Mouse (Mus musculus) heart, postnatal 25 days (tissue): ENCODE data around the gene Ltbp4. TPM values are rescaled to one million over a fixed set of nuclear protein-coding genes. Genes with fewer than 3 reads are reported as not detected.
A peak's percentile ranks its signal among the peaks of the same experiment; 100 is the strongest.

ENCODE experiments used
- DNase-seq: peaks from one replicate; pipeline ENCODE4 v3.0.0; 2022; ENCODE audit warnings: low spot score
- intact Hi-C: fragments of 180-260 bp; cut with DNase I; formaldehyde crosslinking; loops from one replicate; pipeline ENCODE4 v1.15.1; 2025
- total RNA-seq, 2 experiments: library from RNA; stranded (reverse); gene quantifications; 2 replicates each; pipeline ENCODE4 v1.2.3; 2021

The Ltbp4 gene
- total RNA-seq, 2 experiments from 2014 or later: 210 to 247 TPM

- DNase-seq: no peak
- intact Hi-C loops: loop anchor here (2.0 to 5.0 kb wide), 2 partner anchors 27 to 38 kb away; no protein-coding TSS in a partner anchor
Observed at GRCm38 (mm10) chr7:27329981-27330380, 7.5 kb downstream of the Ltbp4 start.

DNA sequence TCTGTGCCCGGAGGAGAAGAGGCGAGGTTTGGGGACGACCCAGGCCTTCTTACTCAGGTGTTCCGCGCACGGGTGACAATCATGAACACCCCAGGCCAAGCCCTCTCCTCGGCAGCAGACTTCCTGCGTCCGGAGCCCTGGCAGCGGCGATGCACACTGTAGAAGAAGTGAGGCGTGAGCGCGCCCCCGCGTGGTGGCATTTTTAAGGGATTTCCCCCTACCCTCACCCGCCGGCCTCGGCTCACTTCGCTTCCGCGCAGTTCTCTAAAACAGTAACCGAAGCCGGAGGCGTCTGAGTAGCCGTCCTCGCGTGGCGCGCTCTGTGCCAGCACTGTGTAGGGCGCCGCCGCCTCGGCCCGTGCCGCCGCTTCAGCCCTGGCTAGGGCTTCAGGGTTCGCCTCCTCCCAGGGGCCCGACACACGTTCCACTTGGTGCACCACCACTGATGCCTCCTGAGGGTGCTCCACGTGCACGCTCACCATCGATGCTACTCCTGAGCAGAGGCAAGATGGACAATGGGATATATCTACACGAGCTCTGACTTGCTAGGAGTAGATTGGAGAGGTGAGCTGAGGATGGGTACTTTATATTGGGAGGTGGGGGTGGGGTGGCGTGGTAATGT, 8.1 kb downstream of the Ltbp4 start:
- intact Hi-C loops: loop anchor here (2.0 to 5.0 kb wide), 2 partner anchors 27 to 37 kb away; no protein-coding TSS in a partner anchor
- peak; percentile 63 for DNase-seq

- peak; percentile 72 for DNase-seq
- intact Hi-C loops: loop anchor here (2.0 to 5.0 kb wide), 2 partner anchors 26 to 36 kb away; no protein-coding TSS in a partner anchor
Observed at GRCm38 (mm10) chr7:27328648-27329047, 8.8 kb downstream of the Ltbp4 start.

DNA sequence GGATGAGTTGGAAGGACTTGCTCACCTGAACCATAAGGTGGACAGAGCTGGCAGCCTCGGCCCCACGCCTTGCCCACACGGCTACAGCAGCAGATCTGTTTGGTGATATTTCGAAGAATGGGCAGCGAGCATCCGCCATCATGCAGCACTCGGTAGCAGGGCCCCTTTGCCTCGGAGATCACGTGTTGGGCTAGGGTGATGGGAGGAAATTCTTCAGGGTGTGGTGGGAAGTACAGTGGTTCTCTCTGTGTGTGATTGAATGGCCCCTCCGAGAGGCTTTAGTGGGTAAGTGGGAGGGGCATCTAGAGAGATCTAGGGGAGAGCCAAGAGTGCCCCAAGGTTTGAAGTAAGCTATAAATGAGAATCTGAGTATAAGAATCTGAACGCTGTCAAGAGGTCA, 9.3 kb downstream of the Ltbp4 start:
- intact Hi-C loops: loop anchor here (2.0 to 5.0 kb wide), 2 partner anchors 25 to 36 kb away; no protein-coding TSS in a partner anchor
- no peak for DNase-seq

DNA sequence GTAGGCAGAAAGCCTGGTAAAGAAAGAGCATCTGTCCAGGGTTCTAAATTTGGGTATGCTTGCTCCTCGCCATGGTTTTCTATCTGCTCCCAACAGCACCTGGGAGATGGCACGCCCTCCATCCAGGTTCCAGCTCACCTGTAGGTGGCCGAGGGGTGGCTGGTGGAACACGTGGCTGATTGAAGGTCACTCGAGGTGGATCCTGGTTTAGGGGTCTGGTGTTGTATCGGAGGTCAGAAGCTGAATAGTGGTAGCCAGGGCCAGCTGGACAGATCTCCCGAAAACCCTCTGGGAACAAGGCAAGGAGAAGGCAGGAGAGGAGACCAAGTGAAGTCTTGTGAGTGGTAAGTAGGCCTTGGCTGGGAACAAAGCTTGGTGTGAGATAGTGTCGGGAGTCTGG, 10.0 kb downstream of the Ltbp4 start:
- no peak for DNase-seq
- intact Hi-C loops: loop anchor here (5.0 kb wide), 1 partner anchor 35 kb away; no protein-coding TSS in a partner anchor

GRCm38 (mm10) chr7:27326101-27326880, 11.2 kb downstream of the Ltbp4 start:
- DNase-seq: peak; percentile 61
- intact Hi-C loops: loop anchor here (5.0 kb wide), 1 partner anchor 34 kb away; no protein-coding TSS in a partner anchor

DNA sequence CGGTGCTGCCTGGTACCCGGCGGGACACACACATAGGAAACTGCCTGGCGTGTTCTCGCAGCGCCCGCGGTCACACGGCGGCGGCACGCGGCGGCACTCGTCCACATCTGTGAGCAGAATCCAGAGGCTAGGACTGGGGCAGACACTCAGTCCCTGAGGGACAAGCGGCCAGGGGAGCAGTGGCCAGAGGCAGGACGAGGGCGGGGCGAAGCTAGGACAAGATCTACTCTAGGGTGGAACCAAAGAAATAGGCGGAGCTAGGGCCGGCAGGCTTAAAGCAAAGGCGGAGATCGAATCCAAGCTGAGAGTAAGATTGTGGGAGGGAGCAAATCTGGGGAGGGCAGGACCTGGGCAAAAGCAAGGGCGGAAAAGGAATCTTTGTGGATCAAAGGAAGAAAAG, 11.8 kb downstream of the Ltbp4 start:
- intact Hi-C loops: loop anchor here (5.0 kb wide), 1 partner anchor 33 kb away; no protein-coding TSS in a partner anchor
- DNase-seq: peak; percentile 81

- intact Hi-C loops: loop anchor here (5.0 kb wide), 1 partner anchor 33 kb away; no protein-coding TSS in a partner anchor
- DNase-seq: no peak
Observed at GRCm38 (mm10) chr7:27324928-27325327, 12.6 kb downstream of the Ltbp4 start.

DNA sequence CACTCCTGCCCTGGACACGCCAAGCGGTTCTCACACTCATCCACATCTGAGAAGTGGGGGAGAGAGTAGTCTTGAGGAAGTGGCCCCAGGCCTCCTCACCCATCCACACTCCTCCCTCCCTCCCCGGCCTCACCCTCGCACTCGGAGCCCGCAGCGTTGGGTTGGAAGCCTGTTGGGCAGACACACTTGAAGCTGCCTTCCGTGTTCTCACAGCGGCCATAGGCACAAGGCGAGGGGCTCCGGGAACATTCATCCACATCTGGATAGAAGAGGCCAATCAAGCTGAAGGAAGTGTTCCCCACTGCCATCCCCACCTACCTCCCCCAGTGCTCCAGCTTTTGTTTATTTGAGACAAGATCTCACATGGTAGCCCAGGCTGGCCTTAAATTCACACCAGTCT, 13.3 kb downstream of the Ltbp4 start:
- intact Hi-C loops: no loop called here
- DNase-seq: no peak

DNA sequence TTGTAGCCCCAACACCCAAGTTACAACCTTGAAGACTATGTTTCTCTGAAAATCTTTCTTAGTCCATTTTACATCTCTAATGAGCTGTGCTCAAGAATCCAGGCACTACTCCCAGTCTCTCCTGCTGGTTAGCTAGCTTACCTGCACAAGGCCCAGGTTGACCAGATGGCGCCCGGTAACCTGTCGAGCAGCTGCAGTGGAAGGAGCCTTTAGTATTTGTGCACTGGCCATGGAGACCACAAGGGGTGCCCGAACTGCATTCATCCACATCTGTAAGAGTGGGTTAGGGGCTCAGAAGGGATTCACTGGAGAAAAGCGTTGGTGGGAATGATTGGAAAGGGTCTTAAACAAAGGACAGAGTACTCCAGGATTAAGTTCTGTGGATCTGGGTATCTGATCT, 14.5 kb downstream of the Ltbp4 start:
- DNase-seq: no peak
- intact Hi-C loops: no loop called here

DNA sequence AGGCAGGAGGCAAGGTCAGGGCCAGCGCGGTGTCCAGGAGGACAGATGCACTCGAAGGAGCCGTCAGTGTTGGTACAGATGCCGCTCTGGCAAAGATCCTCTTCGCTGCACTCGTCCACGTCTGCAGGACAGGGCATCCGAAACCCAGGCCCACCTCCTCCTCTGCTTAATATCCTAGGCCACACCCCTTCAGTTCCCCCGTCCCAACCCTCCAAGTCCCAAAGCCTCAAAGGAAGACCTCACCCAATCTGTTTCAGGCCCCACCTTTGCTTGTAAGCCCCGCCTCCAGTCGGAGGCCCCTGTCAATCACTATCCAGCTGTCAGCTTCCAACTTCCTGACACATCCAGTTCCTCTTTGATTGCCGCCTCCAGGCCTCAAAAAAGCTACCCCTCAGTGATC, 15.2 kb downstream of the Ltbp4 start:
- DNase-seq: no peak
- intact Hi-C loops: loop anchor here (1.0 kb wide), 1 partner anchor 10 kb away; no protein-coding TSS in a partner anchor

GRCm38 (mm10) chr7:27319411-27319810, 18.1 kb downstream of the Ltbp4 start:
- no peak for DNase-seq
- intact Hi-C loops: no loop called here

DNA sequence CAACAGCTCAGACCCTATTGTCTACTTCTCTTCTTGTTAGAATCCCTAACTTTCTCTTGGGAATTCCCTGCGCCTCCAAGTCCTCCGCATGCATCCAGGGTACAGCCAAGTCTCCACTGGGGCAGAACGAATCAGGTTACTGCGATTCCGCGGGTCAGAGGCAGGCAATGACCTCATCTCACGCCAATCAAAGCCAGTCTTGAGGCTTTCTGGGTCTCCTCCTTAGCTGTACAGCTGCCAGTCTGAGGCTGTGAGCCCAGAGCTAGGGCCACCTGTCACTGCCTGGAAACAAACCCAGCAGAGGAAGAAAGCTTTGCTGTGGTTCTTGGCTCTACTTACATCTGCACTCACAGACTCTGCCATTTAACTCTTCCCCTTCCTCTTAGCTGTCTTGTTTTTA, 21.5 kb downstream of the Ltbp4 start:
- peak; percentile 73 for DNase-seq
- intact Hi-C loops: no loop called here

GRCm38 (mm10) chr7:27314393-27314792, 23.1 kb downstream of the Ltbp4 start:
- no peak for DNase-seq
- intact Hi-C loops: no loop called here

- DNase-seq: no peak
- intact Hi-C loops: loop anchor here (1.0 kb wide), 1 partner anchor 11 kb away; no protein-coding TSS in a partner anchor
Observed at GRCm38 (mm10) chr7:27311651-27312284, 25.7 kb downstream of the Ltbp4 start.

- intact Hi-C loops: no loop called here
- no peak for DNase-seq
Observed at GRCm38 (mm10) chr7:27310996-27311535, 26.4 kb downstream of the Ltbp4 start.

- intact Hi-C loops: no loop called here
- DNase-seq: no peak
Observed at GRCm38 (mm10) chr7:27310306-27310705, 27.2 kb downstream of the Ltbp4 start.

DNA sequence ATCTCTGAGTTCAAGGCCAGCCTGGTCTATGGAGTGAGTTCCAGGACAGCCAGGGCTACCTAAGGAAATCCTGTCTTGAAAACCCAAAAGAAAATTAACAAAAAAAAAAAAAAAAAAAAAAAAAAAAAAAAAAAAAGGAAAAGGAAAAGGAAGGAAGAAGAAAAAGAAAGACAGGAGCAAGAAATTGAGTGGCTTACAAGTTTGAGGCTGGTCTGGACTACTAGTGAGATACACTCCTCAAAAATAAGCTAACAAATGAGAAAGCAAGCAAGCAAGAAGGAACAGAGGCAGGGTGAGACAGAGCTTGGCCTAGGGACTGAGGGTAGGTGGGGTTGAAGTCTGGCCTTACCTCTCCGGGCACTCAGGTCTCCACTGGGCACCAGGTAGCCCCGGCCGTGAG, 27.7 kb downstream of the Ltbp4 start:
- DNase-seq: no peak
- intact Hi-C loops: no loop called here

DNA sequence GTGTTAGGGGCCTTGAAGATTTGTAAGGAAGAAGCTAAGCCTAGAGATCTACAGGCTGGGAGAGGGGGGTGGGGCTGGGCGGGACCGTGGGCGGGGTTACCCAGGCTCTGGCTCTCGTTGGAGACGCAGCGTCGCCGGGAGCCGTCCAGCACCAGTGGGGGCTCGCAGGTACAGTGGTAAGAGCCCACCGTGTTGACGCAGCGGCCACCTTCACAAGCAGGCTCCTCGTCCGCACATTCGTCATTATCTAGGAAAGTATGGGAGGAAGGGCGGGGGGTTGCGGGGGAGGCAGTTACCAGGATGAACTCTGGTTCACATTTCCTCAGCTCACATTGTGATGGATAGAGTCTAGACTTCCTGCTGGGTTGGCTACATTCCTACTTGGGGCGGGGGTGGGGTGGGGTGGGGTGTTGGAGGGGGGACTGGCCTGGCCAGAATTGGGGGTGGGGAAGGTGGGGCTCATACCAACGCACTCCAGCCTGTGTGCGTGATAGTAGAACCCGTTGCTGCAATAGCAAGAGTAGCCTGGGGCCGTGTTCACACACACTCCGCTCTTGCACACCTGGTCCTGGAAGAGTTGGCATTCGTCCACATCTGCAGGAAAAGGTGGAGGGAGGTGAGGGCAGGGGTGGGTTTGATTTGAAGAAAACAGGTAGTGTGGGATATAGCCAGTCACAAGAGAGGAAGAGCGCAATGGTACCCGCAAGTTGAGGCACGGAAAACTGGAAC, 28.5 kb downstream of the Ltbp4 start:
- intact Hi-C loops: no loop called here

More for the DNA sequence above, 28.5 kb downstream of the Ltbp4 start:
- no peak for DNase-seq
